In genomic region chr13:51644829-51645789, GRCm38 (mm10) we compare ENCODE assay signal across 8 mouse cellular contexts. TPM values are rescaled to one million over a fixed set of nuclear protein-coding genes. Genes with fewer than 3 reads are reported as not detected.
DNase-seq lines count a peak whose midpoint lies in the region; ATAC-seq and TF ChIP-seq lines count a peak whose summit lies in the region.

Cks2 (plus strand) TSS chr13:51645232.

- TF ChIP-seq EP300 in heart, postnatal 0 days (IDR thresholded peaks at IDR 0.05; ENCODE audit: low read depth) = 0 out of 2 replicates have a peak, but pooled peaks have one; percentile 39

- peaks cover 57% of the 10 kb centered on the region for H3K4me1 ChIP-seq in E14TG2a.4 (replicated peaks; ENCODE audit: low read depth, low read length)
- peaks cover 27% of the 10 kb centered on the region for H3K4me1 ChIP-seq in forebrain, embryonic 12.5 days
- H3K4me1 ChIP-seq in heart, postnatal 0 days (ENCODE audit: control insufficient read depth, insufficient read depth) = peaks cover 21% of the 10 kb centered on the region
- peaks cover 23% of the 10 kb centered on the region for H3K4me1 ChIP-seq in liver, embryonic 16.5 days (ENCODE audit: control insufficient read depth, low read depth, low read length)
- H3K4me1 ChIP-seq in neural tube, embryonic 13.5 days (replicated peaks) = peaks cover 23% of the 10 kb centered on the region
- H3K4me1 ChIP-seq in testis, adult 2 months (ENCODE audit: control insufficient read depth, insufficient read depth, low read length) = peaks cover 4% of the 10 kb centered on the region; the same call in 1 of the 2 replicates

- H3K9ac ChIP-seq in forebrain, embryonic 12.5 days = peak within 1 kb of the TSS; percentile 84
- peak within 1 kb of the TSS; percentile 70 for H3K9ac ChIP-seq in heart, postnatal 0 days (replicated peaks; ENCODE audit: low read depth, low read length)
- peak within 1 kb of the TSS; percentile 99 for H3K9ac ChIP-seq in liver, embryonic 16.5 days (ENCODE audit: low read depth, low read length)
- peak within 1 kb of the TSS; percentile 76 for H3K9ac ChIP-seq in neural tube, embryonic 13.5 days

- peak within 1 kb of the TSS; percentile 67 for H3K4me2 ChIP-seq in forebrain, embryonic 12.5 days
- H3K4me2 ChIP-seq in heart, postnatal 0 days (ENCODE audit: low read depth, low read length) = peak within 1 kb of the TSS; percentile 62
- peak within 1 kb of the TSS; percentile 77 for H3K4me2 ChIP-seq in liver, embryonic 16.5 days (ENCODE audit: low read depth, low read length)
- peak within 1 kb of the TSS; percentile 91 for H3K4me2 ChIP-seq in neural tube, embryonic 13.5 days

- peaks cover 36% of the 10 kb centered on the region for H3K36me3 ChIP-seq in E14TG2a.4 (ENCODE audit: insufficient read depth, low read length)
- no peaks in the 10 kb centered on the region for H3K36me3 ChIP-seq in forebrain, embryonic 12.5 days (replicated peaks)
- H3K36me3 ChIP-seq in heart, postnatal 0 days (replicated peaks; ENCODE audit: control insufficient read depth, insufficient read depth, low read length) = 0 out of 2 replicates have a peak, but pooled peaks cover 4% of the 10 kb centered on the region
- peaks cover 7% of the 10 kb centered on the region for H3K36me3 ChIP-seq in liver, embryonic 16.5 days (ENCODE audit: control insufficient read depth, insufficient read depth)
- no peaks in the 10 kb centered on the region for H3K36me3 ChIP-seq in neural tube, embryonic 13.5 days
- peaks cover 2% of the 10 kb centered on the region for H3K36me3 ChIP-seq in testis, adult 2 months (ENCODE audit: control insufficient read depth, insufficient read depth, low read length)

- no peak for TF ChIP-seq CTCF in E14TG2a.4 (conservative IDR thresholded peaks at IDR 0.05; ENCODE audit: low read length)
- TF ChIP-seq CTCF in heart, postnatal 0 days (IDR thresholded peaks at IDR 0.05; ENCODE audit: low read depth) = no peak
- no peak for TF ChIP-seq CTCF in testis, adult 2 months (IDR thresholded peaks at IDR 0.05; ENCODE audit: control insufficient read depth, insufficient read depth, insufficient replicate concordance, low read depth, low read length)

- ATAC-seq in forebrain, embryonic 12.5 days (ENCODE audit: low FRiP score) = peak; percentile 98
- ATAC-seq in heart, postnatal 0 days (ENCODE audit: insufficient read depth, low read depth) = peak; percentile 96
- peak; percentile 93 for ATAC-seq in liver, embryonic 16.5 days (ENCODE audit: low read depth)
- peak; percentile 99 for ATAC-seq in neural tube, embryonic 13.5 days (ENCODE audit: low read depth)

- peak; percentile 89 for TF ChIP-seq POLR2A in testis, adult 2 months (IDR thresholded peaks at IDR 0.05; ENCODE audit: control insufficient read depth, low read depth, low read length)

- H3K27ac ChIP-seq in forebrain, embryonic 12.5 days = peak within 1 kb of the TSS; percentile 74
- peak within 1 kb of the TSS; percentile 72 for H3K27ac ChIP-seq in heart, postnatal 0 days (ENCODE audit: low read depth)
- peak within 1 kb of the TSS; percentile 95 for H3K27ac ChIP-seq in liver, embryonic 16.5 days (ENCODE audit: low read length)
- H3K27ac ChIP-seq in neural tube, embryonic 13.5 days (replicated peaks) = peak within 1 kb of the TSS; percentile 59
- H3K27ac ChIP-seq in testis, adult 2 months (ENCODE audit: control insufficient read depth, insufficient read depth, low read depth, low read length) = peak within 1 kb of the TSS; percentile 99

- peak within 1 kb of the TSS; percentile 99 for H3K4me3 ChIP-seq in E14TG2a.4 (replicated peaks; ENCODE audit: low read length)
- H3K4me3 ChIP-seq in forebrain, embryonic 12.5 days (replicated peaks) = peak within 1 kb of the TSS; percentile 81
- peak within 1 kb of the TSS; percentile 63 for H3K4me3 ChIP-seq in heart, postnatal 0 days (ENCODE audit: low read depth, low read length)
- peak within 1 kb of the TSS; percentile 98 for H3K4me3 ChIP-seq in liver, embryonic 16.5 days (ENCODE audit: low read depth, low read length)
- H3K4me3 ChIP-seq in neural tube, embryonic 13.5 days = peak within 1 kb of the TSS; percentile 74
- H3K4me3 ChIP-seq in testis, adult 2 months (ENCODE audit: control insufficient read depth, low read depth, low read length) = peak within 1 kb of the TSS; percentile 99

- under 1% methylated on average over 83 of the region's 83 CpGs for WGBS in forebrain, embryonic 12.5 days
- WGBS in heart, postnatal 0 days = under 1% methylated on average over 83 of the region's 83 CpGs
- under 1% methylated on average over 83 of the region's 83 CpGs for WGBS in liver, embryonic 16.5 days (ENCODE audit: insufficient replicate concordance)
- under 1% methylated on average over 83 of the region's 83 CpGs for WGBS in neural tube, embryonic 13.5 days

- no peaks in the 10 kb centered on the region for H3K27me3 ChIP-seq in E14TG2a.4 (ENCODE audit: insufficient read depth, low read length)
- 0 out of 2 replicates have a peak, but pooled peaks cover 2% of the 10 kb centered on the region for H3K27me3 ChIP-seq in forebrain, embryonic 12.5 days
- H3K27me3 ChIP-seq in heart, postnatal 0 days (ENCODE audit: control insufficient read depth, insufficient read depth, low read length) = no peaks in the 10 kb centered on the region
- H3K27me3 ChIP-seq in liver, embryonic 16.5 days (ENCODE audit: control insufficient read depth, insufficient read depth, low read depth, low read length) = no peaks in the 10 kb centered on the region
- H3K27me3 ChIP-seq in neural tube, embryonic 13.5 days = no peaks in the 10 kb centered on the region
- no peaks in the 10 kb centered on the region for H3K27me3 ChIP-seq in testis, adult 2 months (ENCODE audit: control insufficient read depth, insufficient read depth, low read length)

- DNase-seq in c-Kit-positive CD71-positive TER-119-positive erythroid progenitor cells, embryonic 14.5 days (ENCODE audit: low spot score) = peak; percentile 98
- DNase-seq in heart, postnatal 0 days (ENCODE audit: low spot score) = peak; percentile 100
- peak; percentile 97 to 98 for DNase-seq in kidney, postnatal 4 days

- no peaks in the 10 kb centered on the region for H3K9me3 ChIP-seq in E14TG2a.4 (ENCODE audit: low read length)
- no peaks in the 10 kb centered on the region for H3K9me3 ChIP-seq in forebrain, embryonic 12.5 days
- no peaks in the 10 kb centered on the region for H3K9me3 ChIP-seq in heart, postnatal 0 days (replicated peaks; ENCODE audit: control insufficient read depth, low read length)
- no peaks in the 10 kb centered on the region for H3K9me3 ChIP-seq in liver, embryonic 16.5 days (replicated peaks; ENCODE audit: control insufficient read depth, low read length)
- no peaks in the 10 kb centered on the region for H3K9me3 ChIP-seq in neural tube, embryonic 13.5 days

RNA-seq across cellular contexts. Expression of gene Cks2, which starts in this region (rescaled TPM):
- polyA plus RNA-seq in forebrain, embryonic 12.5 days (2016; fragmentation: Nextera tagmentation; extraction: Ambion mirVana) = 319 and 330 TPM in 2 replicates
- 199 and 228 TPM in 2 replicates for total RNA-seq in heart, postnatal 0 days (2014; rRNA removed; ENCODE audit: low replicate concordance)
- polyA plus RNA-seq in heart, postnatal 0 days (2015; fragmentation: Nextera tagmentation; extraction: Ambion mirVana) = 101 and 105 TPM in 2 replicates
- 330 and 390 TPM in 2 replicates for polyA plus RNA-seq in liver, embryonic 16.5 days (2015; fragmentation: Nextera tagmentation; extraction: Ambion mirVana)
- 62.6 and 81.4 TPM in 2 replicates for polyA plus RNA-seq in neural tube, embryonic 13.5 days (2015; fragmentation: Nextera tagmentation; extraction: Ambion mirVana)
- polyA plus RNA-seq in testis, adult 2 months (2012; rRNA removed) = 94.0 and 101 TPM in 2 replicates

Comparison
In these comparisons a context has a peak if more than half of its experiments do, and no peak if none do; other contexts are left out.
1. Peak in every context shown above with its lines: DNase-seq, ATAC-seq, H3K4me3 ChIP-seq and H3K27ac ChIP-seq.